Mouse (Mus musculus) embryo, embryonic 11.5 days (tissue): ENCODE measurements at regions not wholly inside any gene's neighbourhood (a gene's known extent, or its start where the extent isn't known, plus 50 kb on each side); places are given as distances from the start of the nearest gene placed in this dataset.
"Not testable (repeated sequence)": the region's sequence is repeated elsewhere in the genome, so short reads cannot be mapped to it uniquely, and the experiment has no call there.

ENCODE experiments used
- DNase-seq: peaks from one replicate; pipeline ENCODE4 v3.0.0-alpha.2; 2012; ENCODE audit warnings: low read depth, low spot score

GRCm38 (mm10) chr12:117327086-117327485, 189.2 kb upstream of the Rapgef5 start:
- not testable (repeated sequence) for DNase-seq

- no peak for DNase-seq
Measured at GRCm38 (mm10) chr12:117330418-117330817, 185.9 kb upstream of the Rapgef5 start.

GRCm38 (mm10) chr12:117336856-117337255, 179.4 kb upstream of the Rapgef5 start:
- no peak for DNase-seq

GRCm38 (mm10) chr12:117342321-117342720, 174.0 kb upstream of the Rapgef5 start:
- no peak for DNase-seq

GRCm38 (mm10) chr12:117343121-117343520, 173.2 kb upstream of the Rapgef5 start:
- no peak for DNase-seq

- DNase-seq = not testable (repeated sequence)
Measured at GRCm38 (mm10) chr12:117343605-117344004, 172.7 kb upstream of the Rapgef5 start.

GRCm38 (mm10) chr12:117344266-117345087, 171.8 kb upstream of the Rapgef5 start:
- DNase-seq = peak; percentile 36

- DNase-seq = peak; percentile 73
Measured at GRCm38 (mm10) chr12:117345088-117345977, 170.9 kb upstream of the Rapgef5 start.

- no peak for DNase-seq
Measured at GRCm38 (mm10) chr12:117346091-117346490, 170.2 kb upstream of the Rapgef5 start.

- DNase-seq = no peak
Measured at GRCm38 (mm10) chr12:117347135-117347534, 169.1 kb upstream of the Rapgef5 start.

GRCm38 (mm10) chr12:117348516-117348915, 167.8 kb upstream of the Rapgef5 start:
- DNase-seq = no peak

- DNase-seq = no peak
Measured at GRCm38 (mm10) chr12:117351900-117352299, 164.4 kb upstream of the Rapgef5 start.

- no peak for DNase-seq
Measured at GRCm38 (mm10) chr12:117352511-117352910, 163.8 kb upstream of the Rapgef5 start.

- no peak for DNase-seq
Measured at GRCm38 (mm10) chr12:117352938-117353337, 163.3 kb upstream of the Rapgef5 start.

- DNase-seq = no peak
Measured at GRCm38 (mm10) chr12:117357811-117358210, 158.5 kb upstream of the Rapgef5 start.

GRCm38 (mm10) chr12:117358891-117359290, 157.4 kb upstream of the Rapgef5 start:
- no peak for DNase-seq

GRCm38 (mm10) chr12:117360215-117360614, 156.1 kb upstream of the Rapgef5 start:
- no peak for DNase-seq

- DNase-seq = no peak
Measured at GRCm38 (mm10) chr12:117361826-117362225, 154.5 kb upstream of the Rapgef5 start.

GRCm38 (mm10) chr12:117363457-117363856, 152.8 kb upstream of the Rapgef5 start:
- not testable (repeated sequence) for DNase-seq

- DNase-seq = no peak
Measured at GRCm38 (mm10) chr12:117365181-117365580, 151.1 kb upstream of the Rapgef5 start.

- no peak for DNase-seq
Measured at GRCm38 (mm10) chr12:117365876-117366275, 150.4 kb upstream of the Rapgef5 start.

- no peak for DNase-seq
Measured at GRCm38 (mm10) chr12:117378297-117378887, 137.9 kb upstream of the Rapgef5 start.
